Mouse (Mus musculus): Measurements from ENCODE around the gene Thrb. TPM values are rescaled to one million over a fixed set of nuclear protein-coding genes. Genes with fewer than 3 reads are reported as not detected.

The Thrb gene
- polyA plus RNA-seq, 2 experiments: 1.3 to 3.9 TPM

GRCm38 (mm10) chr14:17900414-17900795 is 240.3 kb downstream of the Thrb start:
- no peaks in the 10 kb centered on the region for H3K27me3 ChIP-seq (ENCODE audit: control insufficient read depth, insufficient read depth, low read length)
- H3K9me3 ChIP-seq (ENCODE audit: control insufficient read depth, low read length): no peaks in the 10 kb centered on the region
- 73% methylated on average over 3 of the region's 3 CpGs for WGBS
- no peaks in the 10 kb centered on the region for H3K36me3 ChIP-seq (ENCODE audit: control insufficient read depth, insufficient read depth, low read length)
- H3K4me1 ChIP-seq (ENCODE audit: control insufficient read depth, insufficient read depth, low read length): no peaks in the 10 kb centered on the region
- no peak overlapping the region for H3K9ac ChIP-seq (ENCODE audit: low read depth, low read length, severe bottlenecking)
- DNase-seq (ENCODE audit: low spot score) (no peak), ATAC-seq (ENCODE audit: low FRiP score, low read depth) (no peak)
- TF ChIP-seq POLR2A (IDR thresholded peaks at IDR 0.05; ENCODE audit: borderline replicate concordance, extremely low read depth, insufficient read depth, insufficient read length): no peak
- H3K27ac ChIP-seq (replicated peaks; ENCODE audit: low read depth, low read length): no peak overlapping the region
- no peak overlapping the region for H3K4me2 ChIP-seq (replicated peaks; ENCODE audit: low read depth, low read length, severe bottlenecking)
- no peak overlapping the region for H3K4me3 ChIP-seq (replicated peaks; ENCODE audit: low read length)

GRCm38 (mm10) chr14:17902426-17902825 is 242.4 kb downstream of the Thrb start:
- Histone ChIP-seq H3K27ac (replicated peaks; ENCODE audit: low read depth, low read length) (no peak overlapping the region), H3K4me3 (replicated peaks; ENCODE audit: low read length) (no peak overlapping the region), H3K9me3 (ENCODE audit: control insufficient read depth, low read length) (no peaks in the 10 kb centered on the region), H3K36me3 (ENCODE audit: control insufficient read depth, insufficient read depth, low read length) (no peaks in the 10 kb centered on the region), H3K9ac (ENCODE audit: low read depth, low read length, severe bottlenecking) (no peak overlapping the region), H3K4me1 (ENCODE audit: control insufficient read depth, insufficient read depth, low read length) (no peaks in the 10 kb centered on the region), H3K27me3 (ENCODE audit: control insufficient read depth, insufficient read depth, low read length) (no peaks in the 10 kb centered on the region), H3K4me2 (replicated peaks; ENCODE audit: low read depth, low read length, severe bottlenecking) (no peak overlapping the region)
- DNase-seq (ENCODE audit: low spot score) (no peak), ATAC-seq (ENCODE audit: low FRiP score, low read depth) (no peak)
- 57% methylated on average over 2 of the region's 2 CpGs for WGBS
- no peak for TF ChIP-seq POLR2A (IDR thresholded peaks at IDR 0.05; ENCODE audit: borderline replicate concordance, extremely low read depth, insufficient read depth, insufficient read length)

GRCm38 (mm10) chr14:17903121-17903520 is 243.1 kb downstream of the Thrb start:
- Histone ChIP-seq H3K4me3 (replicated peaks; ENCODE audit: low read length) (no peak overlapping the region), H3K27me3 (ENCODE audit: control insufficient read depth, insufficient read depth, low read length) (no peaks in the 10 kb centered on the region), H3K36me3 (ENCODE audit: control insufficient read depth, insufficient read depth, low read length) (no peaks in the 10 kb centered on the region), H3K9ac (ENCODE audit: low read depth, low read length, severe bottlenecking) (no peak overlapping the region), H3K27ac (replicated peaks; ENCODE audit: low read depth, low read length) (no peak overlapping the region), H3K4me1 (ENCODE audit: control insufficient read depth, insufficient read depth, low read length) (no peaks in the 10 kb centered on the region), H3K4me2 (replicated peaks; ENCODE audit: low read depth, low read length, severe bottlenecking) (no peak overlapping the region), H3K9me3 (ENCODE audit: control insufficient read depth, low read length) (no peaks in the 10 kb centered on the region)
- no peak for TF ChIP-seq POLR2A (IDR thresholded peaks at IDR 0.05; ENCODE audit: borderline replicate concordance, extremely low read depth, insufficient read depth, insufficient read length)
- DNase-seq (ENCODE audit: low spot score) (no peak), ATAC-seq (ENCODE audit: low FRiP score, low read depth) (no peak)
- WGBS: 58% methylated on average over 2 of the region's 2 CpGs

- DNase-seq (ENCODE audit: low spot score): no peak
- Histone ChIP-seq H3K4me3 (replicated peaks; ENCODE audit: low read length) (no peak overlapping the region), H3K9ac (ENCODE audit: low read depth, low read length, severe bottlenecking) (no peak overlapping the region), H3K36me3 (ENCODE audit: control insufficient read depth, insufficient read depth, low read length) (no peaks in the 10 kb centered on the region), H3K27me3 (ENCODE audit: control insufficient read depth, insufficient read depth, low read length) (no peaks in the 10 kb centered on the region), H3K27ac (replicated peaks; ENCODE audit: low read depth, low read length) (no peak overlapping the region), H3K4me1 (ENCODE audit: control insufficient read depth, insufficient read depth, low read length) (no peaks in the 10 kb centered on the region), H3K9me3 (ENCODE audit: control insufficient read depth, low read length) (no peaks in the 10 kb centered on the region), H3K4me2 (replicated peaks; ENCODE audit: low read depth, low read length, severe bottlenecking) (no peak overlapping the region)
- WGBS: 52% methylated on average over 1 of the region's 1 CpGs
- ATAC-seq (ENCODE audit: low FRiP score, low read depth): no peak
- TF ChIP-seq POLR2A (IDR thresholded peaks at IDR 0.05; ENCODE audit: borderline replicate concordance, extremely low read depth, insufficient read depth, insufficient read length): no peak
These were observed 244.5 kb downstream of the Thrb start for GRCm38 (mm10) chr14:17904554-17904953.

- Histone ChIP-seq H3K27ac (replicated peaks; ENCODE audit: low read depth, low read length) (no peak overlapping the region), H3K27me3 (ENCODE audit: control insufficient read depth, insufficient read depth, low read length) (no peaks in the 10 kb centered on the region), H3K4me2 (replicated peaks; ENCODE audit: low read depth, low read length, severe bottlenecking) (no peak overlapping the region), H3K4me1 (ENCODE audit: control insufficient read depth, insufficient read depth, low read length) (no peaks in the 10 kb centered on the region), H3K36me3 (ENCODE audit: control insufficient read depth, insufficient read depth, low read length) (no peaks in the 10 kb centered on the region), H3K9me3 (ENCODE audit: control insufficient read depth, low read length) (no peaks in the 10 kb centered on the region), H3K4me3 (replicated peaks; ENCODE audit: low read length) (no peak overlapping the region), H3K9ac (ENCODE audit: low read depth, low read length, severe bottlenecking) (no peak overlapping the region)
- ATAC-seq (ENCODE audit: low FRiP score, low read depth): no peak
- DNase-seq (ENCODE audit: low spot score): no peak
- no peak for TF ChIP-seq POLR2A (IDR thresholded peaks at IDR 0.05; ENCODE audit: borderline replicate concordance, extremely low read depth, insufficient read depth, insufficient read length)
- 70% methylated on average over 3 of the region's 3 CpGs for WGBS
These were observed 245.6 kb downstream of the Thrb start for GRCm38 (mm10) chr14:17905627-17906026.

GRCm38 (mm10) chr14:17906931-17907330 is 246.9 kb downstream of the Thrb start:
- DNase-seq (ENCODE audit: low spot score): no peak
- no peak overlapping the region for H3K9ac ChIP-seq (ENCODE audit: low read depth, low read length, severe bottlenecking)
- ATAC-seq (ENCODE audit: low FRiP score, low read depth): no peak
- H3K4me1 ChIP-seq (ENCODE audit: control insufficient read depth, insufficient read depth, low read length): no peaks in the 10 kb centered on the region
- no peak overlapping the region for H3K4me3 ChIP-seq (replicated peaks; ENCODE audit: low read length)
- TF ChIP-seq POLR2A (IDR thresholded peaks at IDR 0.05; ENCODE audit: borderline replicate concordance, extremely low read depth, insufficient read depth, insufficient read length): no peak
- H3K27ac ChIP-seq (replicated peaks; ENCODE audit: low read depth, low read length): no peak overlapping the region
- no peak overlapping the region for H3K4me2 ChIP-seq (replicated peaks; ENCODE audit: low read depth, low read length, severe bottlenecking)
- no peaks in the 10 kb centered on the region for H3K9me3 ChIP-seq (ENCODE audit: control insufficient read depth, low read length)
- no peaks in the 10 kb centered on the region for H3K36me3 ChIP-seq (ENCODE audit: control insufficient read depth, insufficient read depth, low read length)
- WGBS: 64% methylated on average over 4 of the region's 4 CpGs
- no peaks in the 10 kb centered on the region for H3K27me3 ChIP-seq (ENCODE audit: control insufficient read depth, insufficient read depth, low read length)
